Mouse (Mus musculus) kidney, adult 2 months (tissue): Measurements from ENCODE around the gene Sf3a1.

ENCODE experiments used
- CTCF ChIP-seq: fragments of 200-500 bp; conservative IDR thresholded peaks from 2 replicates; pipeline ENCODE4 v1.5.1; 2011; ENCODE audit warnings: low read depth, mild to moderate bottlenecking, control low read depth, low read length, moderate library complexity, mixed read lengths; ENCODE audit not compliant: insufficient read depth, insufficient read length
- POLR2A ChIP-seq: fragments of 200-500 bp; IDR thresholded peaks from one replicate; pipeline ENCODE4 v1.6.1; 2011; ENCODE audit warnings: low read depth, low read length, control low read depth

DNA sequence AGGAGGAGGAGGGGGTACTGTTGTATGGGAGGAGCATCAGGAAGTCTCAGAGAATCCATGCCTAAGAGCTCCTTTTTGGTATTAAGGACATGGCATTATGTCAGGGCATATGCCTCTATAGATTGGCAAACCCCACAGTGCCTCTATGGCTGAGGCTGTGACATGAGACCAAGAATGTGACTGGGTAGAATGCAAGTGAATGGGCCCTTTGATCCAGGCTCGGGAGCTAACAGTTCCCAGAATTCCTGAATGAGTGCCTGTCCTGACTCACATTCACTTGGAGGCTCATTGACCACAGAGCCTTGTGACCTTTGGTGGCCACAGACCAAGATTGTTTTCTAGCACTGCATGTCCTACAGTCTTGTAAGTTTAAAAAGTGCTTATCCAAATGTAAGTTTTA lies 21.9 kb downstream of the Sf3a1 start:
- TF ChIP-seq CTCF (no peak), POLR2A (no peak)
